Mouse (Mus musculus): ENCODE results near the gene Fer1l4.

GRCm38 (mm10) chr2:156084541-156084940, 31.8 kb upstream of the Fer1l4 start:
- TF ChIP-seq POLR2A (IDR thresholded peaks at IDR 0.05; ENCODE audit: low read depth, low read length) (no peak), CTCF (IDR thresholded peaks at IDR 0.05; ENCODE audit: extremely low read depth, insufficient read depth, insufficient read length, insufficient replicate concordance) (no peak)
